Mouse (Mus musculus) myocyte (in vitro differentiated cells): Measurements from ENCODE around the gene Prpf40a.

ENCODE experiments used
- CEBPB ChIP-seq: IDR thresholded peaks from 2 replicates; pipeline ENCODE4 v1.6.1; 2011; ENCODE audit warnings: mild to moderate bottlenecking, moderate library complexity; ENCODE audit not compliant: poor library complexity, insufficient read depth, severe bottlenecking
- E2F4 ChIP-seq: IDR thresholded peaks from one replicate; pipeline ENCODE4 v1.6.1; 2011; ENCODE audit warnings: mild to moderate bottlenecking, control low read depth, moderate library complexity; ENCODE audit not compliant: insufficient read depth
- MYOD1 ChIP-seq, 3 experiments: IDR thresholded peaks; one replicate each; pipeline ENCODE4 v1.6.1; 2011; ENCODE audit warnings: control low read depth in 2 of 3, low read depth in 2 of 3, mild to moderate bottlenecking in 2 of 3, moderate library complexity in 1 of 3; ENCODE audit not compliant: insufficient read length in 2 of 3, control insufficient read depth in 1 of 3
- MYOG ChIP-seq, 3 experiments: IDR thresholded peaks; one replicate each; pipeline ENCODE4 v1.6.1; 2011; ENCODE audit warnings: control low read depth in 2 of 3, low read depth in 2 of 3, mild to moderate bottlenecking in 2 of 3; ENCODE audit not compliant: insufficient read length in 2 of 3, control insufficient read depth in 1 of 3, insufficient read depth in 1 of 3
- POLR2A ChIP-seq: IDR thresholded peaks from one replicate; pipeline ENCODE4 v1.6.1; 2011; ENCODE audit warnings: low read depth, mild to moderate bottlenecking, control low read depth, moderate library complexity; ENCODE audit not compliant: insufficient read length
- TCF12 ChIP-seq: IDR thresholded peaks from one replicate; pipeline ENCODE4 v1.6.1; 2011; ENCODE audit warnings: mild to moderate bottlenecking, control low read depth; ENCODE audit not compliant: poor library complexity, insufficient read depth, severe bottlenecking
- USF1 ChIP-seq: IDR thresholded peaks from one replicate; pipeline ENCODE4 v1.6.1; 2011; ENCODE audit warnings: low read depth, mild to moderate bottlenecking, control low read depth, moderate library complexity

DNA sequence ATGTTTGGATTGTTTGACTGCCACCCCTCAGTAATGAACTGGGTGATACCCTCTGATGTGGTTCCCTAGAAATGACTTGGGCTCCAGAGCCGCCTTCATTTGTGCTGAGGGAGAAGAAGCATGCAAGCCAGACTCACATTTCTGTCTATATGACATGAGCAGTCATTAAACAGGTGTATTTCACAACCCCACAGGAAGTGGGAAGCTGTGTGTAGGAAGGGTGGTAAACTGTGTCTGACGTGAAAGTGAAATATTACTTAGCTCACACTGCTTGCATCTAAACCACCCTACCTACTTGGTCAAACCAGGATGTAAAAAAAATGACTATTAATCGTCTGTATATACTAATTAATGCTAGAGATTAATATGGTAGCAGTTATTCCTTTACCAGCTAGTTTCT, 102.3 kb downstream of the Prpf40a start:
- TF ChIP-seq POLR2A (no peak), E2F4 (no peak), USF1 (no peak), CEBPB (no peak), TCF12 (no peak), MYOD1 (IDR thresholded peaks at IDR 0.05; ENCODE audit: control insufficient read depth in 1 of 3, insufficient read length in 2 of 3, low read depth in 2 of 3) (no peak), MYOG (IDR thresholded peaks at IDR 0.05; ENCODE audit: control insufficient read depth in 1 of 3, insufficient read depth in 1 of 3, insufficient read length in 2 of 3, low read depth in 2 of 3) (no peak)
